Mouse (Mus musculus) C2C12 (cell line): Measurements from ENCODE around the gene Cygb. TPM values are rescaled to one million over a fixed set of nuclear protein-coding genes. Genes with fewer than 3 reads are reported as not detected.
A peak's percentile ranks its signal among the peaks of the same experiment; 100 is the strongest.

Experiments used
- H3K27me3 ChIP-seq: one replicate; pipeline ENCODE4 v1.6.1; 2011; ENCODE audit not compliant: control insufficient read depth, insufficient read depth, insufficient read length
- H3K36me3 ChIP-seq: one replicate; pipeline ENCODE4 v1.6.1; 2011; ENCODE audit not compliant: control insufficient read depth, insufficient read depth
- H3K4me3 ChIP-seq: one replicate; pipeline ENCODE4 v1.5.1; 2011; ENCODE audit warnings: mild to moderate bottlenecking, control low read depth; ENCODE audit not compliant: poor library complexity, insufficient read depth, severe bottlenecking
- H3K79me2 ChIP-seq: one replicate; pipeline ENCODE4 v1.6.1; 2011; ENCODE audit not compliant: control insufficient read depth, insufficient read depth
- H3K79me3 ChIP-seq: one replicate; pipeline ENCODE4 v1.6.1; 2011; ENCODE audit warnings: low read depth, control low read depth
- H3ac ChIP-seq: one replicate; pipeline ENCODE3; 2011; ENCODE audit warnings: low read depth; ENCODE audit not compliant: control insufficient read depth, insufficient read length
- CEBPB ChIP-seq: IDR thresholded peaks from one replicate; pipeline ENCODE4 v1.6.1; 2011; ENCODE audit warnings: low read depth, mild to moderate bottlenecking, control low read depth, moderate library complexity
- CTCF ChIP-seq: IDR thresholded peaks from one replicate; pipeline ENCODE4 v1.5.1; 2011; ENCODE audit not compliant: control insufficient read depth, insufficient read depth, insufficient read length
- FOSL1 ChIP-seq: IDR thresholded peaks from one replicate; pipeline ENCODE4 v1.8.0; 2011; ENCODE audit warnings: mild to moderate bottlenecking, low read length; ENCODE audit not compliant: poor library complexity, insufficient read depth, severe bottlenecking
- MAX ChIP-seq: IDR thresholded peaks from one replicate; pipeline ENCODE4 v1.6.1; 2011; ENCODE audit warnings: mild to moderate bottlenecking, control low read depth
- MYOD1 ChIP-seq: IDR thresholded peaks from one replicate; pipeline ENCODE4 v1.6.1; 2011; ENCODE audit warnings: low read depth; ENCODE audit not compliant: control insufficient read depth, insufficient read length
- MYOG ChIP-seq: IDR thresholded peaks from one replicate; pipeline ENCODE4 v1.6.1; 2011; ENCODE audit not compliant: control insufficient read depth, insufficient read length; ENCODE audit errors: extremely low read depth
- USF1 ChIP-seq: IDR thresholded peaks from one replicate; pipeline ENCODE4 v1.6.1; 2011; ENCODE audit warnings: low read depth, mild to moderate bottlenecking, control low read depth, moderate library complexity
- polyA plus RNA-seq: library from polyadenylated mRNA; unstranded; fragments of >200 nt; fragmentation: generic; extraction: Trizol; gene quantifications from one replicate; pipeline ENCODE4 v1.2.1, GENCODE M21; 2012; ENCODE audit warnings: missing spikeins

Gene Cygb
- polyA plus RNA-seq, 1 experiment = 0.95 TPM

DNA sequence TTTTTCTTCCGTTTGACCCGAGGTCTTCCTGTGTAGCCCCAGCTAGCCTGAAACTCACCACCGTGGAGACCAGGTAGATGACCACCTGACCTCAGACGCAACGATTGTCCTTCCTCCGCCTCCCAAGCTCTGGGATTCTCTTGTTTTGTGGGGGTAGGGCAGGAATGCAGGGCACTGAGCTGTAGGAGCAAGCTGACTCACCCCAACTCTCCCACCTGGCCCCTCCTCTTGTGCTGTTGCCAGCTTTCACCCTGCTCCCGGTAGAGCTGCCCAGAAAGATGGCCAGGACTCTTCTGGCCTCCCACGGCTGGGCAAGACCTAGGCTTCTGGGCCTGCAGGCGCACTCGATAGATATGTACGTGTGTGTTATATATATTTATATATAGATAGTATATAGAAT, 8.0 kb downstream of the Cygb start:
- H3ac ChIP-seq = no peak overlapping the region
- no peak for TF ChIP-seq FOSL1
- TF ChIP-seq MYOD1 = no peak
- TF ChIP-seq USF1 = no peak
- TF ChIP-seq MAX = no peak
- no peak for TF ChIP-seq MYOG
- no peak for TF ChIP-seq CEBPB
- TF ChIP-seq CTCF = no peak
- H3K79me2 ChIP-seq = no peaks in the 10 kb centered on the region
- H3K27me3 ChIP-seq = no peaks in the 10 kb centered on the region
- H3K4me3 ChIP-seq = no peak overlapping the region
- no peaks in the 10 kb centered on the region for H3K79me3 ChIP-seq
- H3K36me3 ChIP-seq = no peaks in the 10 kb centered on the region

DNA sequence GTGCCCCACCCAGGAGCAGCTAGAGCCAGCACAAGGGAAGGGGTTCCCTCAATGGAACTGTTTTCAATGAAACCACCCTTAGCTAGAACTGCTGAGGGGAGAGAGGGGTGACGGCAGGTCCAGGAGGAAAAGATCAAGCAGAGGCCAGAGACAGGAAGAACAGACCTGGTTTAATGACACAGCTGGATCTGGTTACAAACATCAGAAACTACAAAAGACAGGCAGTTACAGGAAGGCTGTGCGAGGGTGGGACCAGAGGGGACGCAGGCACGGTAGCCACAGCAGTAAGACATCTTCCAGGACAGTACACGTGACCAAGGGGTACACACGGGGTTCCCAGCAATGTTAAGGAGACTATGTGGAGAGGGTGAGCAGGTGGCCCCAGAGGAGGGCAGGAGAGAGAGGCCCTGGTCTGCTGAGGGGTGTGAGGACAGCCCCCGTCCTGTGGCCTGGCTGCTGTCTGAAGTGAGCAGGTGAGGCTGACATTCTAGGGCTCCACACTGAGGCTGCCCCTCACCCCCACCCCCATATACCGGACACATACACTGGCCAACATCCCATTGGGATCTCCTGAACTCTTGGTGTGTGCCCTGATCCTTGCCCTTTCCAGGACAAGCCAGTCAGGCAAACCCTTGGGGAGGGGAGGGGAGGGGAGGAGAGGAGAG, 8.5 kb downstream of the Cygb start:
- Histone ChIP-seq H3K27me3 (no peaks in the 10 kb centered on the region), H3K36me3 (no peaks in the 10 kb centered on the region), H3K79me2 (no peaks in the 10 kb centered on the region), H3ac (no peak overlapping the region), H3K79me3 (no peaks in the 10 kb centered on the region), H3K4me3 (no peak overlapping the region)
- no peak for TF ChIP-seq USF1
- no peak for TF ChIP-seq FOSL1
- no peak for TF ChIP-seq MYOD1
- TF ChIP-seq MAX = no peak
- no peak for TF ChIP-seq MYOG
- TF ChIP-seq CTCF = no peak
- no peak for TF ChIP-seq CEBPB

DNA sequence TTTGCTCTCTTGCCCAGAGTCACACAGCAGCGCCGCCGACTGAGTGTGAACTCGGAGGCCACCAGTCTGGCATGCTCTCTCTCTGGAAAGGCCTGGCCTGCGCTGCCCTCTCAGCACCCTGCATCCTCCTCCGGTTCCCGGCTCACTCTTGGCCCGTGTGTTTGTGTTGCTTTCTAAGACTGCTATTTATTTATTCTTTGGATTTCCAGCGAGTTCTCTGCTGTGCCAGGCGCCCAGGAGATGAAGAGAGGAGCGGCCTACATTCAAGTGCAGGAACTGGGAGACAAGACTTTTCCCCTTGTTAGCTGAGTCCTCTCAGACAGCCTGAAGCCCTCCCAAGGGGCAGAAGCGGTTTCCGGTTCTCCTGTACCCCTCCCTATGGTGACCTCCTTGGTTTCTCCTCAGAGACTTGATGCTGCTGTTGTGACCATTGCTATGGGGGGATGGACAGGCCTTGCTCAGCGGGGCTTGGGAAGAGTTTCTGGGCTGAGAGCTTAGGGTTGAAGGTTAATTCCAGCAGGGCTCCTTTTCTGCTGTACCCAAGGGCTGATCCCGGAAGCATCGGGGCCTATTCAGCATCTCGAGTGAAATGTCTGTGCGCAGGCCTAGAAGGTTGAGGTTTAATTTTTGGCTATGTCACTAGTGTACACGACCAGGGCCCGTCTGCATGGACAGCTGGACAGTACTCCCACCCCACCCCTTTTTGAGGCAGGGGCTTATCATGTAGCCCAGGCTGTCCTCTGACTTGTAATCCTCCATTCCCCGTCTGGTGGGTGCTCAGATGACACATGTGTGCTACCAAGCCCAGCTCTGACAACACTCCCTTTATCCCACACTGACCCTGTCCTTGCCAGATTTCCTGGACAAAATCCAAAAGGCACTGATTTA, 9.6 kb downstream of the Cygb start:
- H3K27me3 ChIP-seq = no peaks in the 10 kb centered on the region
- no peaks in the 10 kb centered on the region for H3K79me3 ChIP-seq
- no peak overlapping the region for H3K4me3 ChIP-seq
- no peaks in the 10 kb centered on the region for H3K79me2 ChIP-seq
- H3ac ChIP-seq = no peak overlapping the region
- no peaks in the 10 kb centered on the region for H3K36me3 ChIP-seq
- no peak for TF ChIP-seq FOSL1
- TF ChIP-seq CTCF = no peak
- no peak for TF ChIP-seq CEBPB

DNA sequence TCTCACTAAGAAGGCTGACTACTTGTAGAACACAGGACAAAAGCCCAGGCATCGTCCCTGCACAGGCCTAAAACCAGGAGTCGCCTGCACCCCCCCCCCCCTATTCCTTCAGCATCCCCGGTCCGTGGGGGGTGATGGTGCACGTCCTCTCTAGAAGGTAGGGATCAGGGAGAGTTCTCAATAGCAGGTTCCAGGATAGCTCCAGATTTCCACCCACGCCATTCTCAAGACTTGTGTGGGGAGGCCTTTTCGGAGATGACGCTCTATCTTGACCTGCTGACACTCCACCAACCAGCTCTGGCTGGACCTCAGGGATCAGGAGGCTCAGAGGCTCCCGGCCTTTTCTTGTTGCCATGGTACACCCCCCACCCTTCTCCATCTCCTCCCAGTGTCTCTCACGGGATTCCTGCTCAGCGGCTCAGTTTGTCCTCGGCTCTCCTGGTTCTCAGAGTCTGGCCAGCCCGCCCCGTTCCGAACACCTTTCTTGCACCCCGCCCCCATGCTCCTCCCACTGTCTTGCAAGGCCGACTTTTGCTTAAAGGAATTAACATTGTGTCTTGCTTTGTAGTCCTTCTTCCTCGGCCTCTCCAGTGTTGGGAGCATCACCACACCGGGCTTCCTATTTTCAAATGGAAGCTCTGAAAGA, 10.4 kb downstream of the Cygb start:
- Histone ChIP-seq H3K27me3 (no peaks in the 10 kb centered on the region), H3ac (no peak overlapping the region), H3K4me3 (no peak overlapping the region), H3K79me2 (no peaks in the 10 kb centered on the region), H3K36me3 (no peaks in the 10 kb centered on the region), H3K79me3 (no peaks in the 10 kb centered on the region)
- TF ChIP-seq MYOD1 = no peak
- no peak for TF ChIP-seq CEBPB
- no peak for TF ChIP-seq USF1
- TF ChIP-seq MYOG = no peak

DNA sequence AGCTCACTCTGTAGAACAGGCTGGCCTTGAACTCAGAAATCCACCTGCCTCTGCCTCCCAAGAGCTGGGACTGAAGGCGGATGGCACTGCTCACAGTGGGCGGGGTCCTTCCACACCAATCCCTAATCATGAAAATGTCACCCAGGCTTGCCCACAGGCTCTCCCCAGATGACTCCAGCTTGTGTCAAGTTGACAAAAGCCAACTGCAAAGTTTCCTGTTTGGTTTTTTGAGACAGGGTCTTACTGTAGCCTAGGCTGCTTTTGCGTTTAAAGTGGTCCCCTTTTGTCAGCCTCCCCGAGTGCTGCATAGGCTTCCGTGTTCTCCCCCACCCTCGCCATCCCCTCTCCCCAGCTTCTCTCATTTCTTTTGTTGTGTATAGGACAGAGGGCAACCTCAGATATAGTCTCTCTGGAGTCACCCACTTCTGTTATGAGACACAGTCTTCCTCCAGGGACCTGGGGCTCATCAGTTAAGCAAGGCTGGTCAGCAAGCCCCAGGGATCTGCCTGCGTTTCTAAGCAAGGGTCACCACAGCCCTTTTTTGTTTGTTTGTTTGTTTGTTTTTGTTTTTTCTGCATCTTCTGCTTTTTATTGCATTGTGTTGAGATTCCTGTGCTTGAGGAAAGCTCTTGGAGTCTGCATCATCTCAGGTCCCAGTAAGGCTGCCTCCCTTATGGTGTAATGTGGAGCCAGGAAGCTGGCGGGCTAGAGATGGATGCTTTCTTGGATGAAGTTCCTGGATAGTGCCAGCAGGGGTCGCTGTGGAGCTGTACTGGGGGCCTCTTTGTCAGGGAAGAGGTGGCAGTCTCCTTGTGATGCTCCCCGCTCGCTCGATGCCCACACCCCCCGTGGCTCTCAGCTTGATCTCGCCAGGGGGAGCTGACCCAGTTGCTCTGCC, 11.2 kb downstream of the Cygb start:
- no peak for TF ChIP-seq CEBPB
- TF ChIP-seq CTCF = peak; percentile 63
- Histone ChIP-seq H3ac (no peak overlapping the region), H3K27me3 (no peaks in the 10 kb centered on the region), H3K79me2 (no peaks in the 10 kb centered on the region), H3K4me3 (no peak overlapping the region), H3K79me3 (no peaks in the 10 kb centered on the region), H3K36me3 (no peaks in the 10 kb centered on the region)
